ENCODE assay signal across 18 mouse cellular contexts in the genomic region with DNA sequence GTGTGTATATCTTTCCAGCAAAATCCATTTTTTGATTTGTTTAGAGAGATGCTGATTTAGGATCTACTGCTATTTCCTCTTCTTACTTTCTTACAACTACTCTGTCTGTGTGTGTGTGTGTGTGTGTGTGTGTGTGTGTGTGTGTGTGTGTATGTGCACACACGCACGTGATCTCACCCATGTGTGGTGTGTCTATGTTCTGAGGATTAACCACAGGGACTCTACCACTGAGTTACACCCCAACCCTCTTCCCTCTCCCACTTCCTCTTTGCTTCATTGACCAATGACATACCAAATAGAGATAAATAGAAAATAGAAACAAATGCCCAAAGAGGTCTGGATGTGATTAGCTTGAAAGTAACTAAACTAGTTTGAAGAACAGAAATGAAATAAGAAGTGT. TPM values are rescaled to one million over a fixed set of nuclear protein-coding genes. Genes with fewer than 3 reads are reported as not detected.
DNase-seq lines count a peak whose midpoint lies in the region; ATAC-seq and TF ChIP-seq lines count a peak whose summit lies in the region.
"Had no signal": no experiment of that assay in that cellular context is flagged by ENCODE, and none has a peak within 500 bp of the region (broad histone marks: within the 10 kb centered on the region; RNA-seq: fewer than 3 reads in every experiment).

No protein-coding gene starts in this region.

- WGBS in liver, adult 2 months = 78% methylated on average over 2 of the region's 2 CpGs
- 17% methylated on average over 2 of the region's 2 CpGs for WGBS in liver, embryonic 12.5 days (ENCODE audit: insufficient replicate concordance)
- 50% methylated on average over 2 of the region's 2 CpGs for WGBS in liver, postnatal 0 days (ENCODE audit: insufficient replicate concordance)
- WGBS in thymus, adult 2 months = 13% methylated on average over 2 of the region's 2 CpGs

- no peak for TF ChIP-seq RAD21 in CH12.LX (IDR thresholded peaks at IDR 0.05; ENCODE audit: low read depth, low read length)

- no peaks in the 10 kb centered on the region for H3K27me3 ChIP-seq in liver, adult 2 months (ENCODE audit: control insufficient read depth, insufficient read depth, low read length)
- H3K27me3 ChIP-seq in liver, embryonic 12.5 days (replicated peaks) = no peaks in the 10 kb centered on the region
- no peaks in the 10 kb centered on the region for H3K27me3 ChIP-seq in CH12.LX (replicated peaks)
- no peaks in the 10 kb centered on the region for H3K27me3 ChIP-seq in liver, postnatal 0 days (ENCODE audit: insufficient read depth, low read length)
- no peaks in the 10 kb centered on the region for H3K27me3 ChIP-seq in thymus, adult 2 months (ENCODE audit: control insufficient read depth, insufficient read depth, low read length)
- H3K27me3 ChIP-seq: heart, embryonic 13.5 days; hindbrain, embryonic 12.5 days; limb, embryonic 13.5 days had no signal

- H3K27ac ChIP-seq in liver, adult 2 months (replicated peaks; ENCODE audit: insufficient read depth, low read depth, low read length) = no peak overlapping the region
- no peak overlapping the region for H3K27ac ChIP-seq in liver, embryonic 12.5 days
- no peak overlapping the region for H3K27ac ChIP-seq in CH12.LX (ENCODE audit: insufficient read depth, low read depth)
- H3K27ac ChIP-seq in liver, postnatal 0 days (ENCODE audit: low read depth) = no peak overlapping the region
- H3K27ac ChIP-seq in thymus, adult 2 months (ENCODE audit: control insufficient read depth, insufficient read depth, low read length) = no peak overlapping the region
- H3K27ac ChIP-seq: embryonic facial prominence, embryonic 10.5 days; heart, embryonic 13.5 days; hindbrain, embryonic 12.5 days; left cerebral cortex, adult 2 months; limb, embryonic 13.5 days had no signal

- H3K4me1 ChIP-seq in liver, adult 2 months (ENCODE audit: control insufficient read depth, insufficient read depth, low read length) = no peaks in the 10 kb centered on the region
- H3K4me1 ChIP-seq in liver, embryonic 12.5 days = no peaks in the 10 kb centered on the region
- H3K4me1 ChIP-seq in CH12.LX (ENCODE audit: control insufficient read depth in 1 of 2, insufficient read depth in 2 of 2) = peaks cover 2 to 19% of the 10 kb centered on the region in 2 experiments
- no peaks in the 10 kb centered on the region for H3K4me1 ChIP-seq in liver, postnatal 0 days (ENCODE audit: insufficient read depth)
- no peaks in the 10 kb centered on the region for H3K4me1 ChIP-seq in thymus, adult 2 months (replicated peaks; ENCODE audit: control insufficient read depth, insufficient read depth, low read length)
- H3K4me1 ChIP-seq: embryonic facial prominence, embryonic 10.5 days; heart, embryonic 13.5 days; hindbrain, embryonic 12.5 days; limb, embryonic 13.5 days had no signal

- H3K9me3 ChIP-seq in liver, embryonic 12.5 days (replicated peaks) = no peaks in the 10 kb centered on the region
- peaks cover 4% of the 10 kb centered on the region for H3K9me3 ChIP-seq in CH12.LX (replicated peaks; ENCODE audit: low read length)
- no peaks in the 10 kb centered on the region for H3K9me3 ChIP-seq in liver, postnatal 0 days (ENCODE audit: low read length)
- H3K9me3 ChIP-seq: embryonic facial prominence, embryonic 10.5 days; heart, embryonic 13.5 days; hindbrain, embryonic 12.5 days; limb, embryonic 13.5 days had no signal

- ATAC-seq in liver, embryonic 12.5 days = no peak
- peak; percentile 45; the same call in 1 of the 2 replicates for ATAC-seq in liver, postnatal 0 days

- no peaks in the 10 kb centered on the region for H3K36me3 ChIP-seq in liver, adult 2 months (ENCODE audit: control insufficient read depth, insufficient read depth, low read length)
- H3K36me3 ChIP-seq in liver, embryonic 12.5 days = no peaks in the 10 kb centered on the region
- H3K36me3 ChIP-seq in CH12.LX (replicated peaks in 1 of 2; ENCODE audit: control insufficient read depth in 1 of 2, insufficient read depth in 1 of 2, low read length in 1 of 2) = no peaks in the 10 kb centered on the region
- no peaks in the 10 kb centered on the region for H3K36me3 ChIP-seq in liver, postnatal 0 days (replicated peaks; ENCODE audit: insufficient read depth, low read length)
- H3K36me3 ChIP-seq in thymus, adult 2 months (ENCODE audit: control insufficient read depth, insufficient read depth, low read length) = no peaks in the 10 kb centered on the region
- H3K36me3 ChIP-seq: embryonic facial prominence, embryonic 10.5 days; heart, embryonic 13.5 days; hindbrain, embryonic 12.5 days; limb, embryonic 13.5 days had no signal

- no peak overlapping the region for H3K4me2 ChIP-seq in liver, embryonic 12.5 days
- H3K4me2 ChIP-seq in CH12.LX (ENCODE audit: insufficient read depth, low read depth, poor library complexity, severe bottlenecking) = no peak overlapping the region
- no peak overlapping the region for H3K4me2 ChIP-seq in liver, postnatal 0 days (ENCODE audit: low read depth, low read length)
- H3K4me2 ChIP-seq: heart, embryonic 13.5 days; hindbrain, embryonic 12.5 days; limb, embryonic 13.5 days had no signal

- TF ChIP-seq POLR2A in liver, adult 2 months (IDR thresholded peaks at IDR 0.05; ENCODE audit: extremely low read depth, insufficient read depth, low read length) = no peak
- TF ChIP-seq POLR2A in CH12.LX (IDR thresholded peaks at IDR 0.05; ENCODE audit: low read depth, low read length) = no peak
- TF ChIP-seq POLR2A in thymus, adult 2 months (IDR thresholded peaks at IDR 0.05; ENCODE audit: control insufficient read depth, extremely low read depth, insufficient read depth, low read length, poor library complexity) = no peak

- in situ Hi-C loops in CH12.LX (cut with MboI; ENCODE audit: low pct_ligation_motif_present, low pct_unique_long_range_greater_than_20kb, low sequenced_read_pairs) = no loop called here

- TF ChIP-seq EP300 in CH12.LX (IDR thresholded peaks at IDR 0.05; ENCODE audit: low read length) = no peak
- no peak for TF ChIP-seq EP300 in liver, postnatal 0 days (IDR thresholded peaks at IDR 0.05; ENCODE audit: low read depth)

- dilution Hi-C loops in CH12.LX (cut with MboI; ENCODE audit: extremely low pct_ligation_motif_present, extremely low pct_unique_long_range_greater_than_20kb, low sequenced_read_pairs) = no loop called here

- TF ChIP-seq CTCF in liver, adult 2 months (IDR thresholded peaks at IDR 0.05; ENCODE audit: low read depth, low read length) = no peak
- TF ChIP-seq CTCF in CH12.LX (conservative IDR thresholded peaks at IDR 0.05 in 1 of 2, IDR thresholded peaks at IDR 0.05 in 1 of 2; ENCODE audit: low read depth in 2 of 2, low read length in 2 of 2) = no peak
- TF ChIP-seq CTCF in liver, postnatal 0 days (IDR thresholded peaks at IDR 0.05; ENCODE audit: low read depth) = no peak
- TF ChIP-seq CTCF in thymus, adult 2 months (IDR thresholded peaks at IDR 0.05; ENCODE audit: borderline replicate concordance, control insufficient read depth, extremely low read depth, insufficient read depth, low read length, poor library complexity) = no peak

- H3K4me3 ChIP-seq in liver, adult 2 months (ENCODE audit: insufficient read depth, low read depth, low read length) = no peak overlapping the region
- H3K4me3 ChIP-seq in liver, embryonic 12.5 days = no peak overlapping the region
- no peak overlapping the region for H3K4me3 ChIP-seq in CH12.LX (replicated peaks in 1 of 3; ENCODE audit: low read depth in 2 of 3, low read length in 2 of 3, poor library complexity in 1 of 3)
- H3K4me3 ChIP-seq in liver, postnatal 0 days (ENCODE audit: low read depth, low read length) = no peak overlapping the region
- H3K4me3 ChIP-seq in thymus, adult 2 months (ENCODE audit: control insufficient read depth, insufficient read depth, low read length) = no peak overlapping the region
- H3K4me3 ChIP-seq: embryonic facial prominence, embryonic 10.5 days; heart, embryonic 13.5 days; hindbrain, embryonic 12.5 days; left cerebral cortex, adult 2 months; limb, embryonic 13.5 days had no signal

- H3K79me2 ChIP-seq in liver, adult 2 months (ENCODE audit: control insufficient read depth, insufficient read depth, low read length) = no peaks in the 10 kb centered on the region
- H3K79me2 ChIP-seq in CH12.LX (replicated peaks; ENCODE audit: control insufficient read depth, extremely low read depth, insufficient read depth, poor library complexity, severe bottlenecking) = no peaks in the 10 kb centered on the region

- DNase-seq in liver, adult 2 months (ENCODE audit: extremely low read depth, low read depth, low spot score) = peak; percentile 6
- DNase-seq in CH12.LX (ENCODE audit: extremely low read depth) = peak; percentile 22
- DNase-seq in liver, postnatal 0 days = peak; percentile 29
- peak; percentile 23 for DNase-seq in naive thymus-derived CD4-positive, alpha-beta T cell, adult 2 months (ENCODE audit: low read depth)
- no peak for DNase-seq in urinary bladder, postnatal 25 days (ENCODE audit: low spot score)
- DNase-seq in thymus, adult 2 months = no peak
- DNase-seq in adrenal gland, postnatal 4 days (ENCODE audit: low spot score in 2 of 2) = no peak
- DNase-seq: adrenal gland, adult 2 months; cerebellum, postnatal 14 days; gastrocnemius, postnatal 25 days; kidney, adult 11 months; thymus, adult 18-20 months had no signal

- no peak overlapping the region for H3K9ac ChIP-seq in liver, adult 2 months (ENCODE audit: low read depth, low read length)
- H3K9ac ChIP-seq in liver, embryonic 12.5 days = no peak overlapping the region
- no peak overlapping the region for H3K9ac ChIP-seq in CH12.LX (ENCODE audit: insufficient read depth, low read depth)
- no peak overlapping the region for H3K9ac ChIP-seq in liver, postnatal 0 days (replicated peaks)
- H3K9ac ChIP-seq: heart, embryonic 13.5 days; hindbrain, embryonic 12.5 days; limb, embryonic 13.5 days had no signal

TF ChIP-seq in CH12.LX, 34 proteins besides CTCF, POLR2A, EP300 and RAD21 (continues in another document):
- TF ChIP-seq MAZ (IDR thresholded peaks at IDR 0.05; ENCODE audit: low read depth, low read length) = no peak
- peak; percentile 91 for TF ChIP-seq BHLHE40 (IDR thresholded peaks at IDR 0.05; ENCODE audit: low read depth, low read length)
- no peak for TF ChIP-seq TBP (conservative IDR thresholded peaks at IDR 0.05; ENCODE audit: low read depth, low read length)
- no peak for TF ChIP-seq SMC3 (IDR thresholded peaks at IDR 0.05; ENCODE audit: low read depth, low read length)
- TF ChIP-seq ZKSCAN1 (IDR thresholded peaks at IDR 0.05; ENCODE audit: borderline replicate concordance, low read depth, low read length) = no peak
- TF ChIP-seq KAT2A (IDR thresholded peaks at IDR 0.05; ENCODE audit: insufficient replicate concordance, low read length) = no peak
- TF ChIP-seq SIN3A (IDR thresholded peaks at IDR 0.05; ENCODE audit: low read length) = no peak

RNA-seq across cellular contexts. Expression of gene Gpr141, which starts 4.0 kb away (rescaled TPM):
- 0.18 and 0.27 TPM in 2 replicates for total RNA-seq in liver, adult 2 months (2014; rRNA removed)
- polyA plus RNA-seq in liver, adult 2 months (2012; rRNA removed) = 0.02 TPM in 1 of 2 replicates, not detected in the other
- 0.96 and 1.2 TPM in 2 replicates for polyA plus RNA-seq in liver, embryonic 12.5 days (2016; fragmentation: Nextera tagmentation; extraction: Ambion mirVana)
- total RNA-seq in CH12.LX (2012; rRNA removed) (0.17 TPM in 2 replicates), CH12.LX (2014; rRNA removed) (0.88 and 1.6 TPM in 2 replicates)
- 0.37 and 0.60 TPM in 2 replicates for polyA plus RNA-seq in CH12.LX (2012; ENCODE audit: insufficient read length, low read depth)
- 3.2 and 3.5 TPM in 2 replicates for polyA plus RNA-seq in liver, postnatal 0 days (2015; fragmentation: Nextera tagmentation; extraction: Ambion mirVana)
- 0.17 and 0.22 TPM in 2 replicates for polyA plus RNA-seq in thymus, adult 2 months (2012; rRNA removed)
- under 1 TPM; 0.14 to 0.56 TPM for total RNA-seq in adrenal gland, postnatal 4 days (2021)
- total RNA-seq: gastrocnemius, postnatal 25 days; left cerebral cortex, adult 2 months had no signal
- polyA plus RNA-seq: adrenal gland, adult 2 months; hindbrain, embryonic 12.5 days had no signal

Comparison
In these comparisons a context has a peak if more than half of its experiments do, and no peak if none do; other contexts are left out.
1. DNase-seq: peak in liver, adult 2 months (single experiment), CH12.LX (single experiment), liver, postnatal 0 days (single experiment) and naive thymus-derived CD4-positive, alpha-beta T cell, adult 2 months (single experiment); none in urinary bladder, postnatal 25 days (single experiment), thymus, adult 2 months (single experiment) and adrenal gland, postnatal 4 days (0 of 2).